Mouse (Mus musculus) midbrain, embryonic 12.5 days (tissue): ENCODE data around the gene Slc7a12. TPM values are rescaled to one million over a fixed set of nuclear protein-coding genes. Genes with fewer than 3 reads are reported as not detected.

ENCODE experiments used
- ATAC-seq: fragments of 200-750 bp; cut with Nextera tagmentation; 2 replicates; pipeline ENCODE4 v1.8.0; 2017; ENCODE audit warnings: low read depth, moderate TSS enrichment, moderate library complexity; ENCODE audit not compliant: low FRiP score
- H3K27ac ChIP-seq: fragments of 300-500 bp; sonication (generic); replicated peaks from 2 replicates; pipeline ENCODE4 v1.5.1; 2016; ENCODE audit warnings: mild to moderate bottlenecking
- H3K27me3 ChIP-seq: fragments of 300-500 bp; sonication (generic); 2 replicates; pipeline ENCODE4 v1.6.1; 2016; ENCODE audit warnings: mild to moderate bottlenecking
- H3K36me3 ChIP-seq: fragments of 300-500 bp; sonication (generic); 2 replicates; pipeline ENCODE4 v1.6.1; 2016
- H3K4me1 ChIP-seq: fragments of 300-500 bp; sonication (generic); 2 replicates; pipeline ENCODE4 v1.6.1; 2016
- H3K4me2 ChIP-seq: fragments of 300-500 bp; sonication (generic); replicated peaks from 2 replicates; pipeline ENCODE4 v1.6.1; 2016; ENCODE audit warnings: mild to moderate bottlenecking, moderate library complexity
- H3K4me3 ChIP-seq: fragments of 300-500 bp; sonication (generic); 2 replicates; pipeline ENCODE4 v1.5.1; 2016; ENCODE audit warnings: mild to moderate bottlenecking
- H3K9ac ChIP-seq: fragments of 300-500 bp; sonication (generic); replicated peaks from 2 replicates; pipeline ENCODE4 v1.6.1; 2016; ENCODE audit warnings: mild to moderate bottlenecking, moderate library complexity
- H3K9me3 ChIP-seq: fragments of 300-500 bp; sonication (generic); 2 replicates; pipeline ENCODE4 v1.6.1; 2016; ENCODE audit warnings: mild to moderate bottlenecking
- WGBS: fragments of 180-500 bp; shearing (Covaris S2); methylation state at CpG from one replicate; pipeline ENCODE4 v1.1.7; 2016; 5-methylcytosine and 5-hydroxymethylcytosine counted together
- polyA plus RNA-seq: library from polyadenylated mRNA; unstranded; fragments of >200 nt; fragmentation: Nextera tagmentation; extraction: Ambion mirVana; gene quantifications from 2 replicates; pipeline ENCODE4 v1.2.1, GENCODE M21; 2016

Slc7a12 gene
- polyA plus RNA-seq = not detected in 2 replicates

GRCm38 (mm10) chr3:14480397-14480796, at the start of gene Slc7a12:
Gene Slc7a12 (plus strand): TSS chr3:14480697.
- H3K36me3 ChIP-seq = no peaks in the 10 kb centered on the region
- H3K4me2 ChIP-seq = no peak within 1 kb of the TSS
- H3K4me1 ChIP-seq = no peaks in the 10 kb centered on the region
- no peak within 1 kb of the TSS for H3K27ac ChIP-seq
- no peaks in the 10 kb centered on the region for H3K9me3 ChIP-seq
- no peak within 1 kb of the TSS for H3K9ac ChIP-seq
- no peak for ATAC-seq
- no peaks in the 10 kb centered on the region for H3K27me3 ChIP-seq
- no peak within 1 kb of the TSS for H3K4me3 ChIP-seq

- no peaks in the 10 kb centered on the region for H3K27me3 ChIP-seq
- H3K9ac ChIP-seq = no peak overlapping the region
- peaks cover 5% of the 10 kb centered on the region; the same call in 1 of the 2 replicates for H3K9me3 ChIP-seq
- 87% methylated on average over 1 of the region's 1 CpGs for WGBS
- no peak overlapping the region for H3K4me3 ChIP-seq
- no peak for ATAC-seq
- H3K36me3 ChIP-seq = no peaks in the 10 kb centered on the region
- H3K4me2 ChIP-seq = no peak overlapping the region
- no peak overlapping the region for H3K27ac ChIP-seq
- no peaks in the 10 kb centered on the region for H3K4me1 ChIP-seq
Observed at GRCm38 (mm10) chr3:14432381-14432780, 48.1 kb upstream of the Slc7a12 start.

GRCm38 (mm10) chr3:14446015-14446414, 34.5 kb upstream of the Slc7a12 start:
- no peak for ATAC-seq
- no peaks in the 10 kb centered on the region for H3K4me1 ChIP-seq
- H3K27me3 ChIP-seq = no peaks in the 10 kb centered on the region
- H3K9ac ChIP-seq = no peak overlapping the region
- H3K4me3 ChIP-seq = no peak overlapping the region
- H3K27ac ChIP-seq = no peak overlapping the region
- no peaks in the 10 kb centered on the region for H3K9me3 ChIP-seq
- no peaks in the 10 kb centered on the region for H3K36me3 ChIP-seq
- H3K4me2 ChIP-seq = no peak overlapping the region
- 89% methylated on average over 4 of the region's 4 CpGs for WGBS

GRCm38 (mm10) chr3:14446691-14447090, 33.8 kb upstream of the Slc7a12 start:
- Histone ChIP-seq H3K9me3 (no peaks in the 10 kb centered on the region), H3K36me3 (no peaks in the 10 kb centered on the region), H3K4me1 (no peaks in the 10 kb centered on the region), H3K9ac (no peak overlapping the region), H3K4me3 (no peak overlapping the region), H3K27me3 (no peaks in the 10 kb centered on the region), H3K27ac (no peak overlapping the region), H3K4me2 (no peak overlapping the region)
- 95% methylated on average over 4 of the region's 4 CpGs for WGBS
- ATAC-seq = no peak

Other genes starting within 250 kb of the Slc7a12 start
- 513 and 551 TPM in 2 replicates for gene 1810022K09Rik, start 130.6 kb downstream of the Slc7a12 start, polyA plus RNA-seq
- 1.5 and 1.8 TPM in 2 replicates for gene Car13, start 161.0 kb downstream of the Slc7a12 start, polyA plus RNA-seq